Mouse (Mus musculus): ENCODE measurements around the gene Soga1. TPM values are rescaled to one million over a fixed set of nuclear protein-coding genes. Genes with fewer than 3 reads are reported as not detected.

The Soga1 gene
- polyA plus RNA-seq, 1 experiment from 2014 or later = 8.2 TPM

- H3K36me3 ChIP-seq (ENCODE audit: control insufficient read depth, insufficient read depth, low read length) = no peaks in the 10 kb centered on the region; the same call in 1 of the 2 replicates
- H3K9ac ChIP-seq (ENCODE audit: low read length) = no peak overlapping the region
- no peaks in the 10 kb centered on the region for H3K27me3 ChIP-seq (ENCODE audit: control insufficient read depth, insufficient read depth, low read length)
- no peak overlapping the region for H3K27ac ChIP-seq (ENCODE audit: low read depth, low read length)
- DNase-seq (ENCODE audit: low spot score) = no peak
- H3K4me1 ChIP-seq (replicated peaks; ENCODE audit: control insufficient read depth, insufficient read depth, low read length) = no peaks in the 10 kb centered on the region
- ATAC-seq (replicated peaks; ENCODE audit: low FRiP score) = no peak
- 88% methylated on average over 6 of the region's 6 CpGs for WGBS
- no peak overlapping the region for H3K4me3 ChIP-seq (ENCODE audit: low read depth, low read length)
- no peaks in the 10 kb centered on the region for H3K9me3 ChIP-seq (ENCODE audit: control insufficient read depth, low read length)
- no peak overlapping the region for H3K4me2 ChIP-seq (ENCODE audit: low read depth, low read length, severe bottlenecking)
Measured at GRCm38 (mm10) chr2:156967388-156967787, 111.7 kb downstream of the Soga1 start.

Other genes with a start within 250 kb of the Soga1 start
- 109 and 110 TPM in 2 replicates for gene Tgif2, start 239.2 kb downstream of the Soga1 start, polyA plus RNA-seq (2014; fragmentation: Nextera tagmentation; extraction: Ambion mirVana)
- 9.9 and 10.0 TPM in 2 replicates for gene 4930518I15Rik, start 221.3 kb downstream of the Soga1 start, polyA plus RNA-seq (2014; fragmentation: Nextera tagmentation; extraction: Ambion mirVana)
- gene Rab5if, start 216.1 kb downstream of the Soga1 start, polyA plus RNA-seq (2014; fragmentation: Nextera tagmentation; extraction: Ambion mirVana) = 186 and 189 TPM in 2 replicates
- gene Sla2, start 192.1 kb downstream of the Soga1 start, polyA plus RNA-seq (2014; fragmentation: Nextera tagmentation; extraction: Ambion mirVana) = 0.73 and 0.83 TPM in 2 replicates
- 51.1 and 51.5 TPM in 2 replicates for gene Ndrg3, start 87.2 kb downstream of the Soga1 start, polyA plus RNA-seq (2014; fragmentation: Nextera tagmentation; extraction: Ambion mirVana)
- gene Dsn1, start 72.1 kb downstream of the Soga1 start, polyA plus RNA-seq (2014; fragmentation: Nextera tagmentation; extraction: Ambion mirVana) = 59.1 and 64.4 TPM in 2 replicates
- gene Tldc2, start 7.8 kb upstream of the Soga1 start, polyA plus RNA-seq (2014; fragmentation: Nextera tagmentation; extraction: Ambion mirVana) = not detected in 2 replicates
- gene Samhd1, start 56.0 kb upstream of the Soga1 start, polyA plus RNA-seq (2014; fragmentation: Nextera tagmentation; extraction: Ambion mirVana) = 25.6 and 27.5 TPM in 2 replicates
- gene Rbl1, start 125.3 kb upstream of the Soga1 start, polyA plus RNA-seq (2014; fragmentation: Nextera tagmentation; extraction: Ambion mirVana) = 41.3 and 43.2 TPM in 2 replicates
- 272 and 277 TPM in 2 replicates for gene Rpn2, start 199.8 kb upstream of the Soga1 start, polyA plus RNA-seq (2014; fragmentation: Nextera tagmentation; extraction: Ambion mirVana)
- 0.48 and 1.1 TPM in 2 replicates for gene Mroh8, start 200.3 kb upstream of the Soga1 start, polyA plus RNA-seq (2014; fragmentation: Nextera tagmentation; extraction: Ambion mirVana)

Data from forebrain, embryonic 11.5 days (tissue).